Mouse (Mus musculus) T-helper 2 cell (primary cell): ENCODE data around the gene Tgfbr2.

Experiments used
- in situ Hi-C: fragments of 300-600 bp; cut with MboI, MseI; formaldehyde crosslinking; loops from one replicate; pipeline ENCODE4 v1.15.1; 2025; ENCODE audit warnings: high pct_unique_total_duplicates

The Tgfbr2 gene

GRCm38 (mm10) chr9:116197491-116198170 is 22.5 kb upstream of the Tgfbr2 start:
- in situ Hi-C loops = no loop called here

- in situ Hi-C loops = no loop called here
These were observed 18.8 kb upstream of the Tgfbr2 start for GRCm38 (mm10) chr9:116193889-116194450.

- in situ Hi-C loops = no loop called here
These were observed 18.3 kb upstream of the Tgfbr2 start for GRCm38 (mm10) chr9:116193535-116193881.

GRCm38 (mm10) chr9:116192826-116193534 is 17.8 kb upstream of the Tgfbr2 start:
- in situ Hi-C loops = no loop called here

- in situ Hi-C loops = no loop called here
These were observed 17.1 kb upstream of the Tgfbr2 start for GRCm38 (mm10) chr9:116192253-116192652.

- in situ Hi-C loops = no loop called here
These were observed 14.7 kb upstream of the Tgfbr2 start for GRCm38 (mm10) chr9:116189831-116190230.

GRCm38 (mm10) chr9:116188952-116189666 is 13.9 kb upstream of the Tgfbr2 start:
- in situ Hi-C loops = no loop called here

- in situ Hi-C loops = no loop called here
These were observed 12.1 kb upstream of the Tgfbr2 start for GRCm38 (mm10) chr9:116187181-116187731.

- in situ Hi-C loops = no loop called here
These were observed 9.7 kb upstream of the Tgfbr2 start for GRCm38 (mm10) chr9:116184903-116185302.

GRCm38 (mm10) chr9:116183035-116183434 is 7.9 kb upstream of the Tgfbr2 start:
- in situ Hi-C loops = no loop called here

- in situ Hi-C loops = no loop called here
These were observed 6.4 kb upstream of the Tgfbr2 start for GRCm38 (mm10) chr9:116181608-116182007.

GRCm38 (mm10) chr9:116178151-116178550 is 3.0 kb upstream of the Tgfbr2 start:
- in situ Hi-C loops = loop anchor here (5.0 to 10.0 kb wide), 3 partner anchors 41 to 863 kb away; partner anchors contain the start of gene Stt3b

GRCm38 (mm10) chr9:116177108-116177507 is 1.9 kb upstream of the Tgfbr2 start:
- in situ Hi-C loops = loop anchor here (5.0 to 10.0 kb wide), 3 partner anchors 40 to 862 kb away; partner anchors contain the start of gene Stt3b

- in situ Hi-C loops = loop anchor here (5.0 to 10.0 kb wide), 3 partner anchors 38 to 861 kb away; partner anchors contain the start of gene Stt3b
These were observed 442 bp upstream of the Tgfbr2 start for GRCm38 (mm10) chr9:116175488-116176115.

- in situ Hi-C loops = loop anchor here (10.0 to 25.0 kb wide), 2 partner anchors 859 to 1711 kb away; partner anchors contain the start of gene Stt3b
These were observed 1.5 kb downstream of the Tgfbr2 start for GRCm38 (mm10) chr9:116173473-116174170.

GRCm38 (mm10) chr9:116173059-116173458 is 2.1 kb downstream of the Tgfbr2 start:
- in situ Hi-C loops = loop anchor here (10.0 to 25.0 kb wide), 2 partner anchors 858 to 1711 kb away; partner anchors contain the start of gene Stt3b

- in situ Hi-C loops = loop anchor here (5.0 to 25.0 kb wide), 2 partner anchors 43 to 1707 kb away; no protein-coding TSS in a partner anchor
These were observed 6.1 kb downstream of the Tgfbr2 start for GRCm38 (mm10) chr9:116169067-116169466.

GRCm38 (mm10) chr9:116167304-116167880 is 7.8 kb downstream of the Tgfbr2 start:
- in situ Hi-C loops = loop anchor here (5.0 to 25.0 kb wide), 2 partner anchors 45 to 1705 kb away; no protein-coding TSS in a partner anchor

GRCm38 (mm10) chr9:116166363-116166762 is 8.8 kb downstream of the Tgfbr2 start:
- in situ Hi-C loops = loop anchor here (5.0 to 25.0 kb wide), 2 partner anchors 46 to 1704 kb away; no protein-coding TSS in a partner anchor

GRCm38 (mm10) chr9:116163883-116164282 is 11.3 kb downstream of the Tgfbr2 start:
- in situ Hi-C loops = loop anchor here (25.0 kb wide), 1 partner anchor 1702 kb away; no protein-coding TSS in a partner anchor
